Mouse (Mus musculus) G1E (cell line): Measurements from ENCODE around the gene Grin2d.

ENCODE experiments used
- CTCF ChIP-seq: IDR thresholded peaks from 2 replicates; pipeline ENCODE4 v1.5.1; 2012; ENCODE audit warnings: low read depth, low read length, inconsistent platforms, mixed read lengths
- GATA1 ChIP-seq: IDR thresholded peaks from 2 replicates; pipeline ENCODE4 v1.6.1; 2012; ENCODE audit warnings: borderline replicate concordance, low read length, inconsistent platforms, mixed read lengths

GRCm38 (mm10) chr7:45831128-45831525, 47.1 kb downstream of the Grin2d start:
- no peak for TF ChIP-seq CTCF
- TF ChIP-seq GATA1, result no peak
